Mouse (Mus musculus): Measurements from ENCODE around the gene Mfap5.
"Not testable (repeated sequence)": the region's sequence is repeated elsewhere in the genome, so short reads cannot be mapped to it uniquely, and the experiment has no call there.

Mfap5 gene

GRCm38 (mm10) chr6:122565070-122565784, 59.6 kb downstream of the Mfap5 start:
- DNase-seq: no peak

- DNase-seq: no peak
Measured at GRCm38 (mm10) chr6:122569113-122569512, 63.5 kb downstream of the Mfap5 start.

- no peak for DNase-seq
Measured at GRCm38 (mm10) chr6:122569762-122570161, 64.1 kb downstream of the Mfap5 start.

- DNase-seq: no peak
Measured at GRCm38 (mm10) chr6:122570695-122571616, 65.3 kb downstream of the Mfap5 start.

GRCm38 (mm10) chr6:122571617-122571959, 65.9 kb downstream of the Mfap5 start:
- no peak for DNase-seq

- DNase-seq: not testable (repeated sequence)
Measured at GRCm38 (mm10) chr6:122575037-122575436, 69.4 kb downstream of the Mfap5 start.

- DNase-seq: no peak
Measured at GRCm38 (mm10) chr6:122577030-122577429, 71.4 kb downstream of the Mfap5 start.
